Mouse (Mus musculus): ENCODE measurements around the gene Rasl11b. TPM values are rescaled to one million over a fixed set of nuclear protein-coding genes. Genes with fewer than 3 reads are reported as not detected.

Gene Rasl11b
- total RNA-seq, 1 experiment from 2014 or later, result 2.5 TPM

DNA sequence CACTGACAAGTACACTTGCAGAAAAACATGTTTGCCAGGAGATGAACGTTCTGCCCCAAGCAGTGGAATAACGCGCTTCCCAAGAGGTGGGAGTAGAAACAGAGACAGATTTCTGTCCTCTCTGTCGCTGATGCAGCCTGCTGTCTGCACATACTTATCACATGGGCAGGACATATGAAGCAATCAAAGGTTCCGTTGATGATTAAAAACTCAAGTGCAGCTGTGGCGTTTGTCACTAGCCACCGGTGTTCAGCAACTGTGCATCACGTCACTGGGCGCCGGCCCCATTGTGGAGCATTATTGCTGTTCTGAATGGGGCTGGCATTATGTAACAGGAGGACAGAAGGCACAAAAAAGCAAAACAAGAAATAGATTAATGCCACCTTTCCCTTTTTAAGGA lies 12.0 kb upstream of the Rasl11b start:
- no peak for ATAC-seq (replicated peaks; ENCODE audit: low read depth, poor library complexity, severe bottlenecking)

DNA sequence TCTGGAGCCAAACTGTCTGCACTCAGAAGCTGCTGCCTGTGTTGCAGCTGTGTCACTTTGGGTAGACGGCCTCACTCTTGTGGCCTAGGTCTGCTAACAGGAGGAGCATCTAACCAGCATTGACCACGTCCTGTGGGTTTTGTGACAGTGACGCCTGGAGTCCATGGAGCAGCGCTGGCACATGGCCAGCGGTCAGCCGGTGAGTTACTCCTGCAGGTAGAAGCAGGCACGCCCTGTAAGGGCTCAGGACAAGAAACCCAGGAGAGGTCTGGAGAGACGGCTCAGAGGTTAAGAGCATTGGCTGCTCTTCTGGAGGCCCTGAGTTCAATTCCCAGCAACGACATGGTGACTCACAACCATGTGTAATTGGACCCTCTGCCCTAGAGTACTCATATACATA lies 10.5 kb upstream of the Rasl11b start:
- no peak for ATAC-seq (replicated peaks; ENCODE audit: low read depth, poor library complexity, severe bottlenecking)

DNA sequence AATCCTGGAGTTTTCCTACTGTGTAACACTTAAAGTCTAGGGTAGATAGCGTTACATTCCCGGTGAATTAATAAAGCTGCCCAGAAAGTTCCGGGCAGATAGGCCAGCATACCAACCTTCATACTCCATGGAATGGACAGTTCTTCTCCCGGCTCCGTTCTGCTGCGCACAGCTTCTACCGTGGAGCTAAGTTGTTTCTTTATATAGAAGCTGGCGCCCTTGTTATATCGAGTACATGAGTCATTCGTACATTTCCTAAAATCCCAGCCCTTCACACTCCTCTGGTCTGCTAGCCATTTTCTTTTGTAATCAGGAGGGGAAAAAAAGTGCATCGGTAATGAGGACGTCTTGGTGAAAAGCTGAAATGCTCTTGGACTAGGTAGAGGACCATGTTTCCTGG lies 7.0 kb upstream of the Rasl11b start:
- no peak for ATAC-seq (replicated peaks; ENCODE audit: low read depth, poor library complexity, severe bottlenecking)

- no peak for ATAC-seq (replicated peaks; ENCODE audit: low read depth, poor library complexity, severe bottlenecking)
Observed at GRCm38 (mm10) chr5:74188886-74189285, 6.2 kb upstream of the Rasl11b start.

DNA sequence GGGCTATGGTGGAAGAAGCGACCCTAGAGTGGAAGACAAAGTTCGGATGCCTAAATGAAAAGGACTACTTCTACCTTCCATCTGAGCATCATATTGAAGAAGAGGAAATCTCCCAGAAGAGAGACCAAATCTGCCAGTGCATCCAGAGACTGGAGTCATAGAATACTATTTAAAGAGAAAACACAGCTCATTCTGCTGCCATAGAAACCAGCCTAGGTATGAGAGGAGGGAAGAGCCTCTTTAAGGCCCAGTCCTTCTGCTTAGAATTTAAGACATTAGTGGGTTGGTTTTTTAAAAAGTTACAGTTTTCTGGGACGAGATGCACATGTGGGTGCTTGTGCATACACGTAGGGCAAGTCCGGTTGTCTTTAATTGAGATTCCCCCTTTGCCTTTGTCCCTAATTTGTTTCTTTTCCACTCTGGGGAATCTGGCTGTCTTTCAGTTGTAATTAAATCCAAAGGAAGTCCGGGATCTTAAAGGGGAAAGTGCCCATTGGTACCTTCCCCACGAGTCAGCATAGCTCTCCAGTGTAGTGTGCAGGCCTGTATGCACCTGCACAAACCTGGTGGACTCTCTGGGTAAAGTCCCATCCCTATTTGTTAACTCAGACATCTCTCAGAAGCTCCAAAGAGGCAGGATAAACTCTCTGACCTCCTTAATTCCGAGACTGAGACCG lies 5.5 kb upstream of the Rasl11b start:
- ATAC-seq (replicated peaks; ENCODE audit: low read depth, poor library complexity, severe bottlenecking), result no peak

DNA sequence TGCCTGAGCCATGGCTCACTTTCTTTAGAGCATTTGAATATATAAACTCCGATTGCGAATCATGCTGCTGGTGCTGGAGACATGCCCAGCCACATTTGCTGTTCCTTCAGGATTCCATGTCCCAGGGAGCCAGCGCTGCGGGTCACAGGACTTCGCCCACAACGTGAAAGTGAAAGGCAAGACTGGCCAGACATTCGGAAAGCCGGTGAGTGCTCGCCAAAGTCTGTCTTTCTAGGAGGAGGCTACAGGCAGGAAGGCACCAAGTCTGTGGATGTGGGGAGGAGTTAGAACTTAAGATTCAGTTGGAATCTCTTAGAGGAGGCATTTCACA lies 5.0 kb upstream of the Rasl11b start:
- no peak for ATAC-seq (replicated peaks; ENCODE audit: low read depth, poor library complexity, severe bottlenecking)

GRCm38 (mm10) chr5:74190911-74191310 lies 4.2 kb upstream of the Rasl11b start:
- no peak for ATAC-seq (replicated peaks; ENCODE audit: low read depth, poor library complexity, severe bottlenecking)

- no peak for ATAC-seq (replicated peaks; ENCODE audit: low read depth, poor library complexity, severe bottlenecking)
Observed at GRCm38 (mm10) chr5:74193008-74193407, 2.1 kb upstream of the Rasl11b start.

DNA sequence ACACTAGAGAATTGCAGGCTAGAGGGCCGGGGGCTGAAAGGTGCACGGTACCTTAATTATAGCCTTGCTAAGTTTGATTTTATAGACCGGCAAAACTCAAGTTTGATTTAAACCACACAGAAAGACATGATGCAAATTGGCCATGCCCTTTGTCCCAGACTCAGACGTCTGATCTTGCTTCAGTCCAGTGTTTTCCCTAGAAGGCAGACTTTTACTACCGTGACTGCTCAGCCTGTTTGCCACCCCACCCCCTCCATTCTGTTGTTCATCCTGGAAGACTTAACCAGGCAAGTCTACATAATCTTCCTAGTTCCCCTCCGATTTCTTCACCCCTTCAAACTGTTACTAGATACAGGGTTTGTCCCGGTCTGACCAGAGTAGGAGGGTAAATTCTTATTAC lies 1.5 kb upstream of the Rasl11b start:
- ATAC-seq (replicated peaks; ENCODE audit: low read depth, poor library complexity, severe bottlenecking), result no peak

DNA sequence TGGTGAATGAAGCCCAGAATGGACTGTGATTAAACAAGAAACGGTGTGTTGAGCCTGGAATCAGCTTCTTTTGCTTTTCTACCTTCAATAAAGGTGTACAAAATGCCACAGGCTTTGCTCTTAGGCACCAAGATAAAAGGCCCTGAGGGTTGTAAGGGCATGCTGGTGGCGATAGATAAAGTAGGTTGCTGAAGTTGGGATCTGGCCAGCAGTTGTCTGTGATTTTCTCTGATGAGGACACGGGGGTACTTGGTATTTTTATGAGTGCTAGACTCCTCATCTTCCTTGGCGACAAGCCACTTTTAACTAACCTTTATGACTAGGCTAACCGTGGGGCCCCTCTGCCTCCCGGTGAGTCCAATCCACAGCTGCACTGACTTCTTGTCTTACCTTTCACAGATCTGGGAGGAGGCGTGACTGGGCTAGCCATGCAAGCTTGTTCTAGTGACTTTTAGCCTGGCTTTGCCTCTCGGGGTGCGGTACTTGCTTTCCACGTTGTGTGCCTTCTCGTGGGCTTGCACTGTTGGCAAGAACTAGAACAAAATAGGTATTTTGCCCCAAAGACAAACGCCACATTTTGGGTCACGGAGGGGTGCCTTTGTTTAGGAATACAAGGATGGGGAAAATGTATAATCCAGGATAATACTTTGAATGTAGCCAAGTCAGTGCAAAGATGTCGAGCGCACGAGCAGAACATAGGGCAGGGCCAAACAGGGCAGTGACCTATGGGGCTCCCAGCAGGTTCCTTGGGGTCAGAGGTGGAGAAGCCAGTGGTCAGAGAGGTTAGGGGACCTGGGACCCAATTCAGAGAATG lies 852 bp upstream of the Rasl11b start:
- no peak for ATAC-seq (replicated peaks; ENCODE audit: low read depth, poor library complexity, severe bottlenecking)

DNA sequence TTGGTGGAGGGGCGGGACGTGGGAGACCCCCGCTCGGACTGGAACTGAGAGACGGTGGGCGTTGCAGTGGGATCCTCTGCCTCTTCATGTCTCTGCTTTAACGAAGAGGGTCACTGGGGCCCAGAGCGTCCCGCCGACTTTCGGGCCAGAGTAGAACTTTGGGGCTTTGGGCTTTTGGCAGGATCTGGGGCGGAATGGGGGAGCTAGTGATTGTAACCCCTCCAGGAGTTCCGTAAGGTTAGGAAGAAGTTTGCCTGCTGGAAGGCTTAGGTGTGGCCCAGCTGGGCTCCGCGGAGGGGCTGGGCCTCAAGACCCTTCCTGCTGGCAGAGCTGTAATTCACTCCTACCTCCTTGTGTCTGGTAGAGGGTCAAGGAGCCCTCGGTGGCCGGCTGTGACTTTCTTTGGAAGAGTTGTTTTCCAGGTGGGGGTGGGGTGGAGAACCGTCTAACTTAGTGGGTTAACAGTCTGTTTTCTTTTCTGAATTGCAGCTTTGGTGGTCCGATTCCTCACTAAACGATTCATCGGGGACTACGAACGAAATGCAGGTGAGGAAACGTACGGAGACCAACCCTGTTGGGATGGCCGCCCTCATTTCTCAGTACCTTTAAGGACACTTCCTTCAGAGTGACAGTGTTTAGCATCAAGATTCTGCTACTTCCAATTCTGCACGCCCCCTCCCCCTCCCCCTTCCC lies 674 bp downstream of the Rasl11b start:
- no peak for ATAC-seq (replicated peaks; ENCODE audit: low read depth, poor library complexity, severe bottlenecking)

- ATAC-seq (replicated peaks; ENCODE audit: low read depth, poor library complexity, severe bottlenecking), result no peak
Observed at GRCm38 (mm10) chr5:74196307-74196618, 1.2 kb downstream of the Rasl11b start.

DNA sequence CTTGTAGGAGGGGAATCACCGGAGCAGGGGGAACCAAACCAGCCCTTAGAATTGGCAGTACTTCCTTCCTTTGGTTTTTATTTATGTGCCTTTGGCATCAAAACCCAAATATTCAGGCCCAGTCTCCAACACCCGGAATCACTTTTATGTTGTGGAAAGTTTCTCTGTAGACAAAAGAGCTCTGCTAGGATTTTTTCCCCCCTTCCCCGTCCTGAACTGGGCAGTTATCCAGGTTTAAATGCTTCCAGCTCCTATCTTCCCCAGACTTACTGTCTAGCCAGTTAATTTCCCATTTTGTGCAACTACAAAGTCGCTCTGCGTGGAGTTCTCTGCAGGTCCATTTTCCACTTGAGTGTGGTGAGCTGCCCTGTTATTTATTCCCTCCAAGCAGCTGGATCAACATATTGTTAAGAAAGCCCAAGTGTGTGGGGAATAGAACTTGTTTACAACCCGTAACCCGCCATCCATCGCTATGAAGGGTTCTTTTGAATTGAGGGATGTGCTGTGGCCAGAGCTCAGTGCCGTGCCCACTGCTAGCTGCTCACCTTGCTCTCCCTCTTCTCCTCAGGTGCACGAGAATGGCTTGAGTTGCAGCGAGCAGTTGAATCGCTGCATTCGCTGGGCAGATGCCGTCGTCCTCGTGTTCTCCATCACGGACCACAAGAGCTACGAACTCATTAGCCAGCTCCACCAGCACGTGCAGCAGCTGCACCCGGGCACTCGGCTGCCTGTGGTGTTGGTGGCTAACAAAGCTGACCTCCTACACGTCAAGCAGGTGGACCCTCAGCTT lies 2.6 kb downstream of the Rasl11b start:
- no peak for ATAC-seq (replicated peaks; ENCODE audit: low read depth, poor library complexity, severe bottlenecking)

DNA sequence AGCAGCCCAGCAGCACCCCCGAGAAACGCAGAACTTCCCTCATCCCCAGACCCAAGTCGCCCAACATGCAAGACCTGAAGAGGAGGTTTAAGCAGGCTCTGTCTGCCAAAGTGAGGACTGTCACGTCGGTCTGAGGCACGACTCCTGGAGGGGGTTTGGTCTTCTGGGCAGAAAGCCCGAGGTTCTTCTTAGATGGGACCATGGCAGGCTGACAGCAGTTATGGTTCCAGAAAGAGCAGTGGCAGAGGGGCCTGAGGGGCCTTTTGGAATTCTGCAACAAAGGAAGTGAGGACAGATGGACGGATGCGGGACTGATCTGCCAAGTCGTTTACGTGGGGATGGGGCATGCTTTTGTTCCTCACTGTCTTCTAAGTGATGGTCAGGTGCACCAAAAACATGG lies 3.4 kb downstream of the Rasl11b start:
- ATAC-seq (replicated peaks; ENCODE audit: low read depth, poor library complexity, severe bottlenecking), result no peak

- no peak for ATAC-seq (replicated peaks; ENCODE audit: low read depth, poor library complexity, severe bottlenecking)
Observed at GRCm38 (mm10) chr5:74199793-74200192, 4.7 kb downstream of the Rasl11b start.

- peak; percentile 33; the same call in 1 of the 2 replicates for ATAC-seq (replicated peaks; ENCODE audit: low read depth, poor library complexity, severe bottlenecking)
Observed at GRCm38 (mm10) chr5:74200481-74200880, 5.4 kb downstream of the Rasl11b start.

DNA sequence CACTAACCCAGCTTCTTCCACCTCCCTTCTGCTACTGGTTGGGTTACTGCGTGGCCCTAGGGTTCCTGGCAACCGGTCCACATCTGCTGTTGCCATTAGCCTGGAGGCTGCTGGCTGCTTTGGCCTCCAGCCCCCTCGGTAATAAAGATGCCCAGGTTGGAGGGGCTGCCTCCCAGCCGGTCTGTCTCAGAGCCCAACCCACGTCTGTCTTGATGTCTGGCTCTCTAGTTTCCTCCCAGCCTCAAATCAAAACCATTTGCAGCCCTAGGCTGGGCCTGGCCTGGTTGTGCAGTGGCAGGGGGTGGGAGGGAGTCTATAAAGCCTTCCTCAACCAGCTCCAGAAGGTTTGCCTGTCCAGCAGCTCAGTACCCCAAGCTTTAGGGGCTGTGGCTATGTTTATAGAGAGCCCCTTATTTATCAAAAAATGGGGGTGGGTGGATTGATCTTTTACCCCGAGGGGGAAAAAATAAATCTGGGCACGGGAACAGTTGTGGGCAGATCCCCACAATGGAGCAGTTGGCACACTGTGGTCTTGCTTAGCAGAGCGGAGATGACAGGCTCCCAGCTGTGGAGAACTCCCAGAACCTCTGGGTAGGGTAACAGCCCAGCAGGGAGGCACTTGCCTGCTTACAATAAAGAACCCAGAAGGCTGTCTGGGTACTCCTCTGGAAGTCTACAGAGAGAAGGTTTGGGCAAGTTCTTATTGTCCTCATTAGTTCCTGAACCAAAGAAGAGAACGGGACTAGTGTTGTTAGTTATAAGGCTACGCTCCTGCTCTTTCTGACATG lies 6.7 kb downstream of the Rasl11b start:
- no peak for ATAC-seq (replicated peaks; ENCODE audit: low read depth, poor library complexity, severe bottlenecking)

- no peak for ATAC-seq (replicated peaks; ENCODE audit: low read depth, poor library complexity, severe bottlenecking)
Observed at GRCm38 (mm10) chr5:74202515-74202914, 7.4 kb downstream of the Rasl11b start.

DNA sequence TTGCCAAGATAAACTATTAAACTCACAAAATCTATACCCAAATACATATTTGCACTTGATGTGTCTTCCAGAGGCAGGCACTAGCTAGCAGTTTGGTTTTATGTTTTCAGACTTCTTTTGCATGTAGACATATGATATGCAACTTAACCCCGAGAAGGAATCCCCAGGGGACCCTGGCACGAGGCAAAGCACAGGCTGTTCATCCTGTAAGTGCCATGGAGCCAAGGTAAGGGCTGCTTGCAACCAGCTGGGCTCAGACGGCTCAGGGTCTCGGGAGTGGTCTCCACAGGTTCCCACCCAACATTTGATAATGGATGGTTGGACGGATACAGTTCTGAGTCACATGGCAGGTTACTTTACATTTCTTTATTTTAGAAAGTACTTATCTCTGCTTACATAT lies 9.4 kb downstream of the Rasl11b start:
- no peak for ATAC-seq (replicated peaks; ENCODE audit: low read depth, poor library complexity, severe bottlenecking)

DNA sequence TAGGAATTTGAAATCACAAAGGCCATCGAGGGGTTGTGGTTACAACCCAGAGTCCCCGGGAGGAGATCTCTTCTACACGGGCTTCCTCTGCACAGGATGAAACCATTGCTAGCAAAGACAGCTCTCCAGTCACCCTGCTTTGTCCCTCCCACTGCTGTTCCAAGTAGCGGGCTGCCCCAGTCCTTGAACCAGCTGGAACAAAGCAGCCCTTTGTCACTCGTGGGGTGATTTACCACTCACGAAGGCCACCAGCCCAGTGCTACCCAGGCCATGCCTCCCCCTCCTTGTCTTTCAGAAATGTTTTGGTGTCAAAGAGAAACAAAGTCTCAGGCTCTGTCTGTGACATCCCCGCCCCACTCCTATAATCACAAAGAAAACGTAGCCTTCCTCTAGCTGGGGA lies 10.4 kb downstream of the Rasl11b start:
- no peak for ATAC-seq (replicated peaks; ENCODE audit: low read depth, poor library complexity, severe bottlenecking)
